Mouse (Mus musculus): ENCODE results near the gene Ppm1h. TPM values are rescaled to one million over a fixed set of nuclear protein-coding genes. Genes with fewer than 3 reads are reported as not detected.
"Not testable (repeated sequence)": the region's sequence is repeated elsewhere in the genome, so short reads cannot be mapped to it uniquely, and the experiment has no call there.

Gene Ppm1h
- polyA plus RNA-seq, 1 experiment from 2014 or later, result 12.2 TPM

DNA sequence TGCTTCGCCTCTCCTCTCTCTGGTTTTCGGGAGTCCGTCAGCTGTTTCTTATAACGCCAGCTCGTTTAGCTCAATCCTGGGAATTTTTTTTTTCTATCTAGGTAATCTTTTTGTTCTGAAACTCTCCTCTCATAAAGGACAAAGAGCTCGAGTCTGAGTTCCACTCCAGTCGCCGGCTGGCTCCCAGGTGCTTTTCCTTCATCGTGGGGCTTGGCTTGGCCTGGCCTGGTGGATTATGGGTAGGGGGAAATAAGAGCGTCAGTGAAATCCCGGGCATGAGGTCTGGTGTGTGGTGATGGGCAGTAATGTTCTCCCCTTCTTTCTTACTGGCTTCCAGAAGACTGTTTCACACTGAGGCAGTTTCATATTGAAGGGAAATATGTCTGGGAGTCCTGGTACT, 234.8 kb downstream of the Ppm1h start:
- no peaks in the 10 kb centered on the region for H3K9me3 ChIP-seq (ENCODE audit: control insufficient read depth, low read length)
- H3K9ac ChIP-seq (replicated peaks; ENCODE audit: low read depth, low read length), result peak overlapping the region; percentile 29; the same call in 1 of the 2 replicates
- ATAC-seq, result no peak; the same call in 1 of the 2 replicates
- H3K27me3 ChIP-seq (replicated peaks; ENCODE audit: control insufficient read depth, insufficient read depth, low read length), result no peaks in the 10 kb centered on the region
- 16% methylated on average over 11 of the region's 11 CpGs for WGBS
- H3K4me1 ChIP-seq (replicated peaks; ENCODE audit: control insufficient read depth, insufficient read depth, low read length), result peaks cover 26% of the 10 kb centered on the region
- H3K27ac ChIP-seq (ENCODE audit: low read length), result peak overlapping the region; percentile 83
- no peak overlapping the region for H3K4me3 ChIP-seq (replicated peaks; ENCODE audit: low read length)
- peak overlapping the region; percentile 21; the same call in 1 of the 2 replicates for H3K4me2 ChIP-seq (ENCODE audit: low read length)
- no peaks in the 10 kb centered on the region for H3K36me3 ChIP-seq (ENCODE audit: control insufficient read depth, insufficient read depth)

DNA sequence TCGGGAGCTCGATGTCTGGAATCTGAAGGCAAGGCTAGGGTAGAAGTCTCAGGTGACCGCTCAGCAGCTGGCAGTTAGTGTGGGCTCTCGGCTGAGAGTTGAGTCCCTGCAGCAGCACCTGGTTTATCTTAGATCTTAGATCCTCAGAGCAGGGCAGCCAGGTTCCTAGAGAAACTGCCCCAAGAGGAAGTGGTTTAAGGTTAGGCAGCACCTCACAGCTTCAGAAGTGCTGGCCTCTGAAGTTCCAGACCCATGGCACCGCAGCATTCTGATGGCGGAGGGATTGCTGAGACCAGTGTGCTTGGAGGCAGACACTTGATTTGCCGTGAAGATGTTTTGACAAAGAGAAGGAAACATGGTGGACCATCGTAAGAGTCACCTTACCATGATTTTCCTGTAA, 237.3 kb downstream of the Ppm1h start:
- no peak for ATAC-seq
- no peak overlapping the region for H3K9ac ChIP-seq (replicated peaks; ENCODE audit: low read depth, low read length)
- H3K27ac ChIP-seq (ENCODE audit: low read length), result no peak overlapping the region
- WGBS, result 89% methylated on average over 8 of the region's 8 CpGs
- H3K4me1 ChIP-seq (replicated peaks; ENCODE audit: control insufficient read depth, insufficient read depth, low read length), result peaks cover 26% of the 10 kb centered on the region
- H3K27me3 ChIP-seq (replicated peaks; ENCODE audit: control insufficient read depth, insufficient read depth, low read length), result no peaks in the 10 kb centered on the region
- no peaks in the 10 kb centered on the region for H3K36me3 ChIP-seq (ENCODE audit: control insufficient read depth, insufficient read depth)
- H3K9me3 ChIP-seq (ENCODE audit: control insufficient read depth, low read length), result no peaks in the 10 kb centered on the region
- no peak overlapping the region for H3K4me2 ChIP-seq (ENCODE audit: low read length)
- no peak overlapping the region for H3K4me3 ChIP-seq (replicated peaks; ENCODE audit: low read length)

GRCm38 (mm10) chr10:122917648-122918324, 239.2 kb downstream of the Ppm1h start:
- Histone ChIP-seq H3K4me1 (replicated peaks; ENCODE audit: control insufficient read depth, insufficient read depth, low read length) (peaks cover 10% of the 10 kb centered on the region), H3K4me2 (ENCODE audit: low read length) (no peak overlapping the region), H3K27me3 (replicated peaks; ENCODE audit: control insufficient read depth, insufficient read depth, low read length) (no peaks in the 10 kb centered on the region), H3K9ac (replicated peaks; ENCODE audit: low read depth, low read length) (no peak overlapping the region), H3K9me3 (ENCODE audit: control insufficient read depth, low read length) (no peaks in the 10 kb centered on the region), H3K27ac (ENCODE audit: low read length) (no peak overlapping the region), H3K36me3 (ENCODE audit: control insufficient read depth, insufficient read depth) (no peaks in the 10 kb centered on the region), H3K4me3 (replicated peaks; ENCODE audit: low read length) (no peak overlapping the region)
- ATAC-seq, result no peak
- WGBS, result 84% methylated on average over 14 of the region's 14 CpGs

DNA sequence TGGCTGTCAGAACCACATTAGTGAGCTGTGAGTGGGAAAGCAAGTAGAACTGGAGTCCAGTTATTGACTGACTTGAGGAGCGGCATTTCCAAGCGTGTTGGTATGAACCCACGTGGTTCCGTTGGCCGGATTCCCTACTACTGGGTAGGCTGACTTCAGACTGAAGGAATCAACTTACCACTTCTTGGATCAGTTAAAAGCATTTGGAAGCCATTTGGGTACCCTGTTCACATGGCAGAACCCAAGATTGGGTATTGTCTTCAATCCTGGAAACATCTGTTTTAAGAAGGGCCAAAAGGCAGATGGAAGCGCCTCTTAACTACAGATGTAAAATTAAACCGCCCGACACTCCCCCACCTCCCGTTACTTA, 239.7 kb downstream of the Ppm1h start:
- Histone ChIP-seq H3K27me3 (replicated peaks; ENCODE audit: control insufficient read depth, insufficient read depth, low read length) (no peaks in the 10 kb centered on the region), H3K9ac (replicated peaks; ENCODE audit: low read depth, low read length) (no peak overlapping the region), H3K4me3 (replicated peaks; ENCODE audit: low read length) (no peak overlapping the region), H3K9me3 (ENCODE audit: control insufficient read depth, low read length) (no peaks in the 10 kb centered on the region), H3K27ac (ENCODE audit: low read length) (no peak overlapping the region), H3K4me2 (ENCODE audit: low read length) (no peak overlapping the region), H3K36me3 (ENCODE audit: control insufficient read depth, insufficient read depth) (no peaks in the 10 kb centered on the region), H3K4me1 (replicated peaks; ENCODE audit: control insufficient read depth, insufficient read depth, low read length) (peaks cover 5% of the 10 kb centered on the region)
- ATAC-seq, result no peak
- WGBS, result 93% methylated on average over 9 of the region's 9 CpGs

GRCm38 (mm10) chr10:122918754-122919153, 240.2 kb downstream of the Ppm1h start:
- no peaks in the 10 kb centered on the region for H3K36me3 ChIP-seq (ENCODE audit: control insufficient read depth, insufficient read depth)
- whole genome bisulfite sequencing, result 86% methylated on average over 5 of the region's 5 CpGs
- no peaks in the 10 kb centered on the region for H3K9me3 ChIP-seq (ENCODE audit: control insufficient read depth, low read length)
- no peak overlapping the region for H3K27ac ChIP-seq (ENCODE audit: low read length)
- peaks cover under 1% of the 10 kb centered on the region; the same call in 1 of the 2 replicates for H3K4me1 ChIP-seq (replicated peaks; ENCODE audit: control insufficient read depth, insufficient read depth, low read length)
- no peak overlapping the region for H3K4me2 ChIP-seq (ENCODE audit: low read length)
- H3K27me3 ChIP-seq (replicated peaks; ENCODE audit: control insufficient read depth, insufficient read depth, low read length), result no peaks in the 10 kb centered on the region
- H3K9ac ChIP-seq (replicated peaks; ENCODE audit: low read depth, low read length), result no peak overlapping the region
- H3K4me3 ChIP-seq (replicated peaks; ENCODE audit: low read length), result no peak overlapping the region
- ATAC-seq, result no peak

DNA sequence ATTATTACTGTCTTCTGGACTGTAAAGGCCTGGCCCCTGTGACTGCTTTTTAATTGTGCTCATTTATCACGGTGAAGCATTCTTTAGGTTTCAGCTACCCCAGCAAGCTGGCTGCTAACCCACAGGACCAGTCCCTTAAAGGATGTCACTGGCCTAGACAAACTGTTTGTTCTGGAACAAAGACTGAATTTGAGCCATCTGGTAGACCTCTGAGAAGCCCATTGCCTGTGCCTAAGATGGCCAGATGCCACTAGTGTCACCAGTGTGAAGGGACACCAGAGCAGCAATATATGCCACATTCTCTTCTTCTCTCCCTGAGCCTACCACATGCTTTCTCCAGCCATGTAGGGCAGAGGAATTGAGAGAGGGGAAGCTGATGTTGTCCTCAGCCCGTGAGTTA, 240.9 kb downstream of the Ppm1h start:
- WGBS, result 86% methylated on average over 2 of the region's 2 CpGs
- Histone ChIP-seq H3K36me3 (ENCODE audit: control insufficient read depth, insufficient read depth) (no peaks in the 10 kb centered on the region), H3K9me3 (ENCODE audit: control insufficient read depth, low read length) (no peaks in the 10 kb centered on the region), H3K4me2 (ENCODE audit: low read length) (no peak overlapping the region), H3K27me3 (replicated peaks; ENCODE audit: control insufficient read depth, insufficient read depth, low read length) (no peaks in the 10 kb centered on the region), H3K4me1 (replicated peaks; ENCODE audit: control insufficient read depth, insufficient read depth, low read length) (no peaks in the 10 kb centered on the region; the same call in 1 of the 2 replicates), H3K4me3 (replicated peaks; ENCODE audit: low read length) (no peak overlapping the region), H3K27ac (ENCODE audit: low read length) (no peak overlapping the region), H3K9ac (replicated peaks; ENCODE audit: low read depth, low read length) (no peak overlapping the region)
- no peak for ATAC-seq

DNA sequence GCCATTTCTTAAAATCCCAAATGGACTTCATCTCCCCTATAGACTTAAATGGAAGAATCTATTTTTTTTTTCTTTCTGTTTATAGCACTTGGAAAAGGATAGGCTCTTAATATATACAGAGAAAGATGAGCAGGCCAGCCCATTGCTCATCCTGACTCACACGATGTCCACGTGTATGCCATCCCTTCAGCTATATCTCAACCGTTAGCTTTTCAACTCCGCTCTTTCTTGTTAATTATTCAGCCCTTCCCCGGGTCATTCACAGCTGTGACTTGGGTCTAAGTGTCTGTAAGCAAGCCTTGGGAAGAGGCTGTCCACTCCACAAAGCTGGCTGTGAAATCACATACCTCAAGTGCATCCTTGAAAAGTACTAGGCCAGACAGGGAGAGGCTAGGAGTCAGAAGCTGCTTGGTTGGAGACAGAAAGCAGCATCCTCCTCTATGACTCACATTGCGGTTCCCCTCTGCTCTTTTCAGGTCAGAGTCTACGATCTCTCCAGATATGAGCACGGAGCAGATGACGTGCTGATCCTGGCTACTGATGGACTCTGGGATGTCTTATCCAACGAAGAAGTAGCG, 241.7 kb downstream of the Ppm1h start:
- 96% methylated on average over 11 of the region's 11 CpGs for WGBS
- Histone ChIP-seq H3K4me2 (ENCODE audit: low read length) (no peak overlapping the region), H3K9ac (replicated peaks; ENCODE audit: low read depth, low read length) (no peak overlapping the region), H3K4me1 (replicated peaks; ENCODE audit: control insufficient read depth, insufficient read depth, low read length) (no peaks in the 10 kb centered on the region; the same call in 1 of the 2 replicates), H3K4me3 (replicated peaks; ENCODE audit: low read length) (no peak overlapping the region), H3K36me3 (ENCODE audit: control insufficient read depth, insufficient read depth) (no peaks in the 10 kb centered on the region), H3K9me3 (ENCODE audit: control insufficient read depth, low read length) (no peaks in the 10 kb centered on the region), H3K27me3 (replicated peaks; ENCODE audit: control insufficient read depth, insufficient read depth, low read length) (no peaks in the 10 kb centered on the region), H3K27ac (ENCODE audit: low read length) (no peak overlapping the region)
- ATAC-seq, result no peak

- no peak overlapping the region for H3K27ac ChIP-seq (ENCODE audit: low read length)
- H3K4me2 ChIP-seq (ENCODE audit: low read length), result no peak overlapping the region
- no peak overlapping the region for H3K4me3 ChIP-seq (replicated peaks; ENCODE audit: low read length)
- 30% methylated on average over 7 of the region's 7 CpGs for WGBS
- no peaks in the 10 kb centered on the region for H3K36me3 ChIP-seq (ENCODE audit: control insufficient read depth, insufficient read depth)
- no peak overlapping the region for H3K9ac ChIP-seq (replicated peaks; ENCODE audit: low read depth, low read length)
- peak; percentile 68 for ATAC-seq
- H3K27me3 ChIP-seq (replicated peaks; ENCODE audit: control insufficient read depth, insufficient read depth, low read length), result no peaks in the 10 kb centered on the region
- H3K9me3 ChIP-seq (ENCODE audit: control insufficient read depth, low read length), result no peaks in the 10 kb centered on the region
- no peaks in the 10 kb centered on the region; the same call in 1 of the 2 replicates for H3K4me1 ChIP-seq (replicated peaks; ENCODE audit: control insufficient read depth, insufficient read depth, low read length)
Measured at GRCm38 (mm10) chr10:122922226-122922625, 243.7 kb downstream of the Ppm1h start.

GRCm38 (mm10) chr10:122924571-122924970, 246.0 kb downstream of the Ppm1h start:
- not testable (repeated sequence) for H3K9ac ChIP-seq (replicated peaks; ENCODE audit: low read depth, low read length); ATAC-seq; H3K27ac ChIP-seq (ENCODE audit: low read length); H3K36me3 ChIP-seq (ENCODE audit: control insufficient read depth, insufficient read depth); H3K4me3 ChIP-seq (replicated peaks; ENCODE audit: low read length); H3K4me1 ChIP-seq (replicated peaks; ENCODE audit: control insufficient read depth, insufficient read depth, low read length); H3K4me2 ChIP-seq (ENCODE audit: low read length); H3K9me3 ChIP-seq (ENCODE audit: control insufficient read depth, low read length); H3K27me3 ChIP-seq (replicated peaks; ENCODE audit: control insufficient read depth, insufficient read depth, low read length)
- 81% methylated on average over 5 of the region's 5 CpGs for WGBS

Data from forebrain, embryonic 16.5 days (tissue).